Mouse (Mus musculus) MEL (cell line): ENCODE data around the gene Gm42878. TPM values are rescaled to one million over a fixed set of nuclear protein-coding genes. Genes with fewer than 3 reads are reported as not detected.

Experiments used
- DNase-seq: peaks from one replicate; pipeline ENCODE4 v3.0.0; 2011; ENCODE audit warnings: low read depth, low spot score
- H3K27ac ChIP-seq: 2 replicates; pipeline ENCODE4 v1.5.1; 2012; ENCODE audit warnings: low read depth, mild to moderate bottlenecking, control low read depth, low read length, moderate library complexity; ENCODE audit not compliant: control insufficient read depth
- H3K27me3 ChIP-seq, 2 experiments: fragments of 150-350 bp in 1 of 2; sonication (generic) in 1 of 2; 2 replicates each; pipeline ENCODE4 v1.6.1; 2012; ENCODE audit warnings: low read length in 2 of 2, mild to moderate bottlenecking in 2 of 2, improper control_type of control experiment in 1 of 2, moderate library complexity in 1 of 2; ENCODE audit not compliant: insufficient read depth in 2 of 2, control insufficient read depth in 1 of 2
- H3K36me3 ChIP-seq, 2 experiments: 2 replicates each; pipeline ENCODE4 v1.6.1; 2012 to 2014; ENCODE audit warnings: low read length in 2 of 2, improper control_type of control experiment in 1 of 2, inconsistent platforms in 1 of 2, mild to moderate bottlenecking in 1 of 2; ENCODE audit not compliant: insufficient read depth in 2 of 2, control insufficient read depth in 1 of 2
- H3K4me1 ChIP-seq, 2 experiments: fragments of 150-350 bp in 1 of 2; sonication (generic) in 1 of 2; 2 replicates each; pipeline ENCODE4 v1.6.1; 2012; ENCODE audit warnings: low read length in 2 of 2, improper control_type of control experiment in 1 of 2, mild to moderate bottlenecking in 1 of 2; ENCODE audit not compliant: insufficient read depth in 2 of 2, control insufficient read depth in 1 of 2
- H3K4me3 ChIP-seq, 2 experiments: fragments of 150-350 bp in 1 of 2; sonication (generic) in 1 of 2; 2 replicates each; pipeline ENCODE4 v1.5.1; 2012; ENCODE audit warnings: low read depth in 2 of 2, low read length in 2 of 2, mild to moderate bottlenecking in 2 of 2, moderate library complexity in 2 of 2, control low read depth in 1 of 2, improper control_type of control experiment in 1 of 2; ENCODE audit not compliant: control insufficient read depth in 1 of 2, insufficient read depth in 1 of 2
- H3K79me2 ChIP-seq: 2 replicates; pipeline ENCODE4 v1.6.1; 2012; ENCODE audit warnings: mild to moderate bottlenecking, low read length, moderate library complexity; ENCODE audit not compliant: control insufficient read depth, poor library complexity, insufficient read depth
- H3K9ac ChIP-seq: 2 replicates; pipeline ENCODE4 v1.6.1; 2012; ENCODE audit warnings: low read depth, mild to moderate bottlenecking, control low read depth, low read length, moderate library complexity; ENCODE audit not compliant: control insufficient read depth, poor library complexity, severe bottlenecking
- H3K9me3 ChIP-seq: fragments of 150-350 bp; sonication (generic); replicated peaks from 2 replicates; pipeline ENCODE4 v1.6.1; 2012; ENCODE audit warnings: mild to moderate bottlenecking, low read length, improper control_type of control experiment, moderate library complexity; ENCODE audit not compliant: insufficient read depth
- BHLHE40 ChIP-seq: IDR thresholded peaks from 2 replicates; pipeline ENCODE4 v1.6.1; 2012; ENCODE audit warnings: low read depth, mild to moderate bottlenecking, inconsistent platforms, low read length, improper control_type of control experiment, borderline replicate concordance
- ELF1 ChIP-seq: IDR thresholded peaks from 2 replicates; pipeline ENCODE4 v1.6.1; 2014; ENCODE audit warnings: low read depth, mild to moderate bottlenecking, inconsistent platforms, low read length, improper control_type of control experiment, moderate library complexity
- JUND ChIP-seq: IDR thresholded peaks from 2 replicates; pipeline ENCODE4 v1.6.1; 2011; ENCODE audit warnings: low read depth, mild to moderate bottlenecking, improper control_type of control experiment, low read length
- MAFK ChIP-seq: IDR thresholded peaks from 2 replicates; pipeline ENCODE4 v1.6.1; 2011; ENCODE audit warnings: low read depth, mild to moderate bottlenecking, low read length, improper control_type of control experiment, borderline replicate concordance
- MEF2A ChIP-seq: IDR thresholded peaks from 2 replicates; pipeline ENCODE4 v1.6.1; 2014; ENCODE audit warnings: low read depth, mild to moderate bottlenecking, inconsistent platforms, low read length, improper control_type of control experiment; ENCODE audit not compliant: poor library complexity, insufficient replicate concordance, severe bottlenecking; ENCODE audit errors: extremely low read depth
- MYC ChIP-seq: IDR thresholded peaks from 2 replicates; pipeline ENCODE4 v1.6.1; 2011; ENCODE audit warnings: low read depth, mild to moderate bottlenecking, low read length, improper control_type of control experiment, moderate library complexity
- NRF1 ChIP-seq: IDR thresholded peaks from 2 replicates; pipeline ENCODE4 v1.6.1; 2014; ENCODE audit warnings: low read depth, mild to moderate bottlenecking, inconsistent platforms, low read length, improper control_type of control experiment, moderate library complexity; ENCODE audit not compliant: poor library complexity, insufficient read depth, severe bottlenecking
- RCOR1 ChIP-seq: IDR thresholded peaks from 2 replicates; pipeline ENCODE4 v1.6.1; 2012; ENCODE audit warnings: low read depth, mild to moderate bottlenecking, inconsistent platforms, low read length, improper control_type of control experiment
- TAL1 ChIP-seq: IDR thresholded peaks from 2 replicates; pipeline ENCODE4 v1.6.1; 2012; ENCODE audit warnings: mild to moderate bottlenecking, inconsistent platforms, low read length, moderate library complexity, mixed read lengths
- ZMIZ1 ChIP-seq: IDR thresholded peaks from 2 replicates; pipeline ENCODE4 v1.6.1; 2012; ENCODE audit warnings: low read depth, mild to moderate bottlenecking, inconsistent platforms, low read length, improper control_type of control experiment, moderate library complexity
- polyA plus RNA-seq, 2 experiments: library from polyadenylated mRNA; stranded (reverse) in 1 of 2; unstranded in 1 of 2; fragments of >175 nt in 1 of 2; fragments of >200 nt in 1 of 2; gene quantifications; 2 replicates each; pipeline versions ENCODE4 v1.2.1 to v1.2.4; 2012; ENCODE audit warnings: low replicate concordance in 2 of 2, low read depth in 1 of 2; ENCODE audit not compliant: insufficient read length in 2 of 2, insufficient read depth in 1 of 2, missing spikeins in 1 of 2
- total RNA-seq: library from RNA; depleted of rRNA; stranded (reverse); fragments of 300-350 nt; gene quantifications from 2 replicates; pipeline ENCODE4 v1.2.3, GENCODE M21; 2012; rRNA removed

The Gm42878 gene
- total and polyA plus RNA-seq, 3 experiments = not detected

GRCm38 (mm10) chr5:121469566-121469965 lies 75.7 kb downstream of the Gm42878 start:
- H3K4me1 ChIP-seq = peaks cover 0 to 10% of the 10 kb centered on the region in 2 experiments; a peak in 1 of 4 replicates
- H3K27ac ChIP-seq = no peak overlapping the region
- H3K27me3 ChIP-seq = no peaks in the 10 kb centered on the region
- no peak for TF ChIP-seq NRF1
- TF ChIP-seq MYC = no peak
- TF ChIP-seq ELF1 = no peak
- TF ChIP-seq JUND = no peak
- TF ChIP-seq BHLHE40 = no peak
- no peak for TF ChIP-seq RCOR1
- TF ChIP-seq TAL1 = no peak
- TF ChIP-seq ZMIZ1 = no peak
- TF ChIP-seq MAFK = no peak
- TF ChIP-seq MEF2A = no peak
- H3K79me2 ChIP-seq = no peaks in the 10 kb centered on the region
- H3K9ac ChIP-seq = no peak overlapping the region
- DNase-seq = no peak
- H3K9me3 ChIP-seq = no peaks in the 10 kb centered on the region
- no peak overlapping the region for H3K4me3 ChIP-seq
- no peaks in the 10 kb centered on the region; a peak in 1 of 4 replicates for H3K36me3 ChIP-seq

Other genes with a start within 250 kb of the Gm42878 start
- 12.9 and 15.4 TPM in 2 replicates for gene Trafd1, start 159.8 kb downstream of the Gm42878 start, total RNA-seq
- 10 to 100 TPM in 1 of 2 experiments, not detected in 1; 21.4 TPM for gene Trafd1, start 159.8 kb downstream of the Gm42878 start, polyA plus RNA-seq
- 53.0 and 56.4 TPM in 2 replicates for gene Naa25, start 147.5 kb downstream of the Gm42878 start, total RNA-seq
- 10 to 100 TPM in 1 of 2 experiments, not detected in 1; 59.6 TPM for gene Naa25, start 147.5 kb downstream of the Gm42878 start, polyA plus RNA-seq
- 1.6 and 1.7 TPM in 2 replicates for gene Tmem116, start 93.6 kb downstream of the Gm42878 start, total RNA-seq
- gene Tmem116, start 93.6 kb downstream of the Gm42878 start, polyA plus RNA-seq = 1 to 10 TPM in 1 of 2 experiments, not detected in 1; 2.6 TPM
- gene Erp29, start 93.0 kb downstream of the Gm42878 start, total RNA-seq = 159 and 167 TPM in 2 replicates
- gene Erp29, start 93.0 kb downstream of the Gm42878 start, polyA plus RNA-seq = 100 to 1,000 TPM in 1 of 2 experiments, not detected in 1; 244 TPM
- gene Adam1b, start 42.0 kb downstream of the Gm42878 start, total RNA-seq = not detected in 2 replicates
- gene Adam1b, start 42.0 kb downstream of the Gm42878 start, polyA plus RNA-seq = under 1 TPM in 1 of 2 experiments, not detected in 1; 0.06 TPM
- 0.92 and 1.9 TPM in 2 replicates for gene Adam1a, start within 50 bp of the Gm42878 start, total RNA-seq
- 1 to 10 TPM in 1 of 2 experiments, not detected in 1; 1.0 TPM for gene Adam1a, start within 50 bp of the Gm42878 start, polyA plus RNA-seq
- gene Mapkapk5, start 423 bp upstream of the Gm42878 start, total RNA-seq = 49.6 and 66.3 TPM in 2 replicates
- gene Mapkapk5, start 423 bp upstream of the Gm42878 start, polyA plus RNA-seq = 10 to 100 TPM in 1 of 2 experiments, not detected in 1; 74.8 TPM
- gene Aldh2, start 48.3 kb upstream of the Gm42878 start, total RNA-seq = 116 and 198 TPM in 2 replicates
- gene Aldh2, start 48.3 kb upstream of the Gm42878 start, polyA plus RNA-seq = 100 to 1,000 TPM; 267 to 471 TPM
- gene Acad12, start 73.5 kb upstream of the Gm42878 start, total RNA-seq = 2.6 and 2.8 TPM in 2 replicates
- 1 to 10 TPM in 1 of 2 experiments, not detected in 1; 6.4 TPM for gene Acad12, start 73.5 kb upstream of the Gm42878 start, polyA plus RNA-seq
- gene Acad10, start 115.0 kb upstream of the Gm42878 start, total RNA-seq = 4.3 and 4.4 TPM in 2 replicates
- gene Acad10, start 115.0 kb upstream of the Gm42878 start, polyA plus RNA-seq = 1 to 10 TPM in 1 of 2 experiments, not detected in 1; 5.9 TPM
- gene Brap, start 115.1 kb upstream of the Gm42878 start, total RNA-seq = 37.2 and 42.4 TPM in 2 replicates
- 100 to 1,000 TPM in 1 of 2 experiments, 10 to 100 TPM in 1; 40.3 to 176 TPM for gene Brap, start 115.1 kb upstream of the Gm42878 start, polyA plus RNA-seq
- gene Atxn2, start 165.9 kb upstream of the Gm42878 start, total RNA-seq = 16.3 and 18.5 TPM in 2 replicates
- gene Atxn2, start 165.9 kb upstream of the Gm42878 start, polyA plus RNA-seq = 100 to 1,000 TPM in 1 of 2 experiments, 10 to 100 TPM in 1; 85.4 to 476 TPM